Mouse (Mus musculus) G1E (cell line): ENCODE data around the gene Chst3.

ENCODE experiments used
- CTCF ChIP-seq: IDR thresholded peaks from 2 replicates; pipeline ENCODE4 v1.5.1; 2012; ENCODE audit warnings: low read depth, low read length, inconsistent platforms, mixed read lengths
- GATA1 ChIP-seq: IDR thresholded peaks from 2 replicates; pipeline ENCODE4 v1.6.1; 2012; ENCODE audit warnings: borderline replicate concordance, low read length, inconsistent platforms, mixed read lengths
- TAL1 ChIP-seq: conservative IDR thresholded peaks from 2 replicates; pipeline ENCODE4 v1.6.1; 2012; ENCODE audit warnings: low read depth, low read length, inconsistent platforms, mixed read lengths

DNA sequence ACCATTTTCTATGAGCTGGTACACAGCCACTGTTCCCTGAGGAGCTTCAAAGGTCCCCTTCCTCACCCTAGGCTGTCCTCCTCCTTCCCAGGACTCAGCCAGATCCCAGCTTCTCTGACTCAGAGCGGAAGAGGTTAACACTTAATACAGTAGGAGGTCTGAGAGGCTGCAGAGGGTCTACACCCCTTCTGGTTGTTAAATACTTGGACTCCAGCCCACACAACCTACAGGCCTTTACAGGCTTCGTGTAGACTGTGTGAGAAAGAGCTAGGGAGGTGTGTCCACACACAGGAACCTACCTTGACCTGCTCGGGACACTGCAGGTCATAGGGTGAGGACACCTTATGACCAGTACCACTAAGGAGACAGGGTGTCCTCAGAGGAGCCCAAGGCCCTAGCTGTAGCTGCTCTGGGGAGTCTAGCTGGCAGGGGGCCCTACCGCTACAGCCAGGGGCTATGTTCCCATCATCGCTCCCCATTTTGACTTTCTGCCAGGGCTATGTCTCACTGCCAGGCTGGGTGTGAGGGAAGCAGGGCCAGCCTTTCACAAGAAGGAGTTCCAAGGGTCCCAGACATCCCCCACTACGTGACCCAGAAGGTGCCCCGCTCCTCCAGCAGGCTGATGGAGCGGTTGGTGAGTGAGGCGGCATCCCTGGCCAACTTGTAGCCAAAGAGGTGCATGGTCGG is 33.9 kb downstream of the Chst3 start:
- no peak for TF ChIP-seq CTCF
- TF ChIP-seq TAL1, result no peak
- no peak for TF ChIP-seq GATA1
